Mouse (Mus musculus) G1E (cell line): ENCODE results near the gene 4930404H24Rik.

ENCODE experiments used
- CTCF ChIP-seq: IDR thresholded peaks from 2 replicates; pipeline ENCODE4 v1.5.1; 2012; ENCODE audit warnings: low read depth, low read length, inconsistent platforms, mixed read lengths
- GATA1 ChIP-seq: IDR thresholded peaks from 2 replicates; pipeline ENCODE4 v1.6.1; 2012; ENCODE audit warnings: borderline replicate concordance, low read length, inconsistent platforms, mixed read lengths
- GATA2 ChIP-seq: IDR thresholded peaks from 2 replicates; pipeline ENCODE4 v1.6.1; 2012; ENCODE audit warnings: low read depth, low read length, inconsistent platforms, borderline replicate concordance
- TAL1 ChIP-seq: conservative IDR thresholded peaks from 2 replicates; pipeline ENCODE4 v1.6.1; 2012; ENCODE audit warnings: low read depth, low read length, inconsistent platforms, mixed read lengths

- TF ChIP-seq CTCF (no peak), TAL1 (no peak), GATA1 (no peak), GATA2 (no peak)
Observed at GRCm38 (mm10) chr2:153493781-153494292, 1.2 kb downstream of the 4930404H24Rik start.
